Mouse (Mus musculus) lung, adult 2 months (tissue): ENCODE data around the gene Wwox.

Experiments used
- CTCF ChIP-seq: fragments of 200-500 bp; IDR thresholded peaks from 2 replicates; pipeline ENCODE4 v1.5.1; 2011; ENCODE audit warnings: mild to moderate bottlenecking, low read length, control low read depth; ENCODE audit not compliant: insufficient read depth
- POLR2A ChIP-seq: fragments of 200-500 bp; IDR thresholded peaks from 2 replicates; pipeline ENCODE4 v1.6.1; 2011; ENCODE audit warnings: low read depth, mild to moderate bottlenecking, control low read depth, low read length, borderline replicate concordance; ENCODE audit errors: extremely low read depth

- TF ChIP-seq CTCF: no peak
- no peak for TF ChIP-seq POLR2A
Measured at GRCm38 (mm10) chr8:115273976-115274375, 834.5 kb downstream of the Wwox start.
